Mouse (Mus musculus): ENCODE data around the gene Arhgap29. TPM values are rescaled to one million over a fixed set of nuclear protein-coding genes. Genes with fewer than 3 reads are reported as not detected.

The Arhgap29 gene
- polyA plus RNA-seq, 1 experiment from 2014 or later, result 69.1 TPM

DNA sequence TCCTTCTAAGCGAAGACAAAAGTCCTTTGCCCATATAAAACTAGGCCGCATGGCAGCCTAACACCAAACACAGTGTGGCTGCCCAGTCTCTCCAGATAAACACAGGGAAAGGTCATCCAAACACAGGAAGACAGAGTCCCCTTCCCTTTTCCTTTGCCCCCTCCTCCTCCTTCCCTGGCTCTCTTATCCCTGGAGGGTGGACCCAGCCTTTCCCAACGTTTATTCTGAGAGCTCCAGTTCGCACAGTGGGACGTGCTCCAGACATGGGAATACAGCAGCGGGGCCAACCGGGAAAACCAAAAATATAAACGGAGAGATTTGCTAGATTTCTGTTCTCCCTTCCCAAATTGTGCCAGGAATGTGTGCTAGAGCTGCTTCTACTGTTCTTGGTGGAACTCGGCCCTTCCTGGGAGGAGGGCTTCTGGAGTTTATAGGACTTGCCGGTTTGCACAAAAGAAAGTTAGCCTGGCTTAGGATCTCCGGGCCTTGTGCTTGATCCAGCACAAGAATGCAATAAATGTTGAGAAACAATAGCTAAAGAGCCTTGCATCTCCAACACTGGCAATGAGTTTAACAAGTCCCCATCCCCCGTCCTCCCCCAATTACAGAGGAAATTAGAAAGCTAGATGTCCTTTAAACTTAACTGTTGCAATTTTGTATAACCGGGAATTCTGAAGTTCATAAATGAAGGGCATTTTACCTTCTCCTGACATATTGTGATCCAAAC lies 37.7 kb upstream of the Arhgap29 start:
- ATAC-seq (replicated peaks; ENCODE audit: insufficient number of reproducible peaks, low FRiP score, low TSS enrichment), result no peak; the same call in 1 of the 2 replicates
- H3K27ac ChIP-seq (ENCODE audit: low read depth, low read length), result peak overlapping the region; percentile 76
- H3K27me3 ChIP-seq (ENCODE audit: control insufficient read depth, insufficient read depth, low read length), result no peaks in the 10 kb centered on the region
- no peaks in the 10 kb centered on the region for H3K9me3 ChIP-seq (replicated peaks; ENCODE audit: control insufficient read depth, low read length)
- WGBS (ENCODE audit: insufficient replicate concordance), result 56% methylated on average over 13 of the region's 13 CpGs
- no peak overlapping the region for H3K9ac ChIP-seq (ENCODE audit: low read depth, low read length)
- H3K4me1 ChIP-seq (ENCODE audit: control insufficient read depth, insufficient read depth, low read length), result 0 out of 2 replicates have a peak, but pooled peaks cover 6% of the 10 kb centered on the region
- H3K4me3 ChIP-seq (ENCODE audit: low read depth, low read length), result no peak overlapping the region
- no peak overlapping the region; the same call in 1 of the 2 replicates for H3K4me2 ChIP-seq
- H3K36me3 ChIP-seq (ENCODE audit: control insufficient read depth, insufficient read depth, low read length), result no peaks in the 10 kb centered on the region

DNA sequence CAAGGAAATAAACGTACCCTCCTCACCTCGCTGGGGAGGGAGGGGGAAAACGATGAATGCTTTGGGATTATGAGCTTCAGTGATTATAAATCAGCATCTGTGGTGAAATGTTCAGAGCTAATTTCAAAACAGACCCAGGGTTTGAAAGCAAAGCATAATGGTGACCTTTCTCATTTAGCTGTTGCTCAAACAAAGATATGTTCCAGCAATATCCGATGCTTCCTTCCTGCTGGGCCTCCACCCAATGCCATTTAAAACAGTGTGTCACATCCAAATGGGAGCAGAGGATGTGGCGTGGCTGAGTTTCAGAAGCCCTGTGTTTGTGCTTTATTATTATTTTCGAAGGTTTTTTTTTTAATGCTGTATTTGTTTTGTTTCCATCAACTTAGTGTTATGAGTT lies 37.1 kb upstream of the Arhgap29 start:
- Histone ChIP-seq H3K4me1 (ENCODE audit: control insufficient read depth, insufficient read depth, low read length) (0 out of 2 replicates have a peak, but pooled peaks cover 6% of the 10 kb centered on the region), H3K4me3 (ENCODE audit: low read depth, low read length) (no peak overlapping the region), H3K27ac (ENCODE audit: low read depth, low read length) (peak overlapping the region; percentile 76), H3K36me3 (ENCODE audit: control insufficient read depth, insufficient read depth, low read length) (no peaks in the 10 kb centered on the region), H3K27me3 (ENCODE audit: control insufficient read depth, insufficient read depth, low read length) (no peaks in the 10 kb centered on the region), H3K9ac (ENCODE audit: low read depth, low read length) (no peak overlapping the region), H3K4me2 (no peak overlapping the region), H3K9me3 (replicated peaks; ENCODE audit: control insufficient read depth, low read length) (no peaks in the 10 kb centered on the region)
- WGBS (ENCODE audit: insufficient replicate concordance), result 68% methylated on average over 6 of the region's 6 CpGs
- no peak for ATAC-seq (replicated peaks; ENCODE audit: insufficient number of reproducible peaks, low FRiP score, low TSS enrichment)

DNA sequence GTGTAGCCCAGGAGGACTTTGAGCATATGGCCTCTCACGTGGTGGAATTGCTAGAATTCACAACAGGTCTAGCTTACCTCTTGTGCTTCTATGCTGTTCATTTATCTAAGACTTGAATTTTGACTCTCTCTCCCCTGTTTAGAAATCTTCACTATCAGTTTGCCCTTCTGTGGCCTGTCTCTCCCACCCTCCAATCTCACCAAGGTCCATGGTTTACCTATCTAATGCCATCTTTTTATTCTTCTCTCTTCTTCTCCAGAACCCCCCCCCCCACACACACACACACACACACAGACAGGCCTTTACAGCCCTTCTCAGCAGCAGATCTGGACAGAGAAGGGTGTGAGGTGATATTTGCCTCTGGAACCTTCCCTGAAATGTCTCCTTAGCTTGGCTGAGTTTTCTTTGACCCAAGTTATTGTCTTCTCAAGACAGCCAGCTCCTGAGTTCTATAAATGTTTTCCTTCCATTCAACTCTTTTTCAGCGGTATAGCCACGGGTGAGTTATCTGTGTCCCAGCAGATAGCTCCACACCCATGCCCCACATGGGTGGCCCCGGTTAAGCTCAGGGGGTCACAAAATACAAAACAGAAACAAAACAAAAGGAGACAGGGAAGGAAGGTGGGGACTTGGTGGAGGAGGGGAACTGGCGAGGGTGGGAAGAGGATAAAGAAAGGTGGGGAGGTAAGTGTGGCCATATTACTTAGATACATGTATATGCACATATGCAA lies 35.4 kb upstream of the Arhgap29 start:
- 65% methylated on average over 5 of the region's 5 CpGs for WGBS (ENCODE audit: insufficient replicate concordance)
- Histone ChIP-seq H3K27me3 (ENCODE audit: control insufficient read depth, insufficient read depth, low read length) (no peaks in the 10 kb centered on the region), H3K4me3 (ENCODE audit: low read depth, low read length) (no peak overlapping the region), H3K4me1 (ENCODE audit: control insufficient read depth, insufficient read depth, low read length) (0 out of 2 replicates have a peak, but pooled peaks cover 6% of the 10 kb centered on the region), H3K9ac (ENCODE audit: low read depth, low read length) (no peak overlapping the region), H3K9me3 (replicated peaks; ENCODE audit: control insufficient read depth, low read length) (no peaks in the 10 kb centered on the region), H3K27ac (ENCODE audit: low read depth, low read length) (peak overlapping the region; percentile 46), H3K4me2 (peak overlapping the region; percentile 4; the same call in 1 of the 2 replicates), H3K36me3 (ENCODE audit: control insufficient read depth, insufficient read depth, low read length) (no peaks in the 10 kb centered on the region)
- peak; percentile 77 for ATAC-seq (replicated peaks; ENCODE audit: insufficient number of reproducible peaks, low FRiP score, low TSS enrichment)

DNA sequence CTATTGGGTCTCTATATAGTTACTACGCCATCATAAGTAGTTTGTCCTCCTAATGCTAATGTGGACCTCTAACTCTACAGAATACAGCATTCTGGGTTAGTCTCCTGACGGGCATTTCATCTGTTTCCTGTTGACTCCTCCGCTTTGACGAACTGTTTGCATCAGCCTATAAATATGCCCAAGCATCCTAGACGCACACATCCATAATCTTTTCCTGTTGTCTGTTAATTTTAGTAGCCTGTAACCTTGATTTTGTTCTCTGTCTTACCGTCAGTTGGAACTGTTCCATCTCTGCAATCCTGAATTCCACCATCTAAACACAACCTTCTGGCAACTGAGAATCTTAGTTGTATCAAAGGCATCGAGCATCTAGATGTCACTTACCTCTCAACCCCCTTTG lies 34.7 kb upstream of the Arhgap29 start:
- Histone ChIP-seq H3K27me3 (ENCODE audit: control insufficient read depth, insufficient read depth, low read length) (no peaks in the 10 kb centered on the region), H3K9me3 (replicated peaks; ENCODE audit: control insufficient read depth, low read length) (no peaks in the 10 kb centered on the region), H3K4me2 (no peak overlapping the region), H3K4me1 (ENCODE audit: control insufficient read depth, insufficient read depth, low read length) (0 out of 2 replicates have a peak, but pooled peaks cover 1% of the 10 kb centered on the region), H3K27ac (ENCODE audit: low read depth, low read length) (no peak overlapping the region), H3K9ac (ENCODE audit: low read depth, low read length) (no peak overlapping the region), H3K4me3 (ENCODE audit: low read depth, low read length) (no peak overlapping the region), H3K36me3 (ENCODE audit: control insufficient read depth, insufficient read depth, low read length) (no peaks in the 10 kb centered on the region)
- ATAC-seq (replicated peaks; ENCODE audit: insufficient number of reproducible peaks, low FRiP score, low TSS enrichment), result no peak
- 81% methylated on average over 7 of the region's 7 CpGs for WGBS (ENCODE audit: insufficient replicate concordance)

DNA sequence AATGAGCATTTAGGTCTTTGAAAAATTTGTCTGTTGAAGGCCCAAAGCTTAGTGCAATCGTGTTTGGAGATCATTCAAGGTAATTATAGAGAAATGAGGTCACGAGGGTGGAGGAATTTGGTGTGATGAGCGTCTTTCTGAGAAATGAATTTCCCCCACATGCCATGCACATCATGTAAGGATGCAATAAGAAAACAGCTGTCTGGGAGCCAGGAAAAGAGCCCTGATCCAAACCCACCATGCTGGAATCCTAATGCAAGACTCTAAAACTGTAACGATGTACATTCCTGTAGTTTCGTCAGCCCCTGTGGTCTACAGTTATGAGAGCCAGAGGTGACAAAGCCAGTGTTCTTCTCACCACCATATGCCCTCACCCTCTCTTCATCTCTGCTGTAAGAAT lies 32.4 kb upstream of the Arhgap29 start:
- WGBS (ENCODE audit: insufficient replicate concordance), result 85% methylated on average over 5 of the region's 5 CpGs
- Histone ChIP-seq H3K4me1 (ENCODE audit: control insufficient read depth, insufficient read depth, low read length) (peaks cover 3% of the 10 kb centered on the region; the same call in 1 of the 2 replicates), H3K27me3 (ENCODE audit: control insufficient read depth, insufficient read depth, low read length) (no peaks in the 10 kb centered on the region), H3K4me3 (ENCODE audit: low read depth, low read length) (no peak overlapping the region), H3K9me3 (replicated peaks; ENCODE audit: control insufficient read depth, low read length) (no peaks in the 10 kb centered on the region), H3K36me3 (ENCODE audit: control insufficient read depth, insufficient read depth, low read length) (no peaks in the 10 kb centered on the region), H3K27ac (ENCODE audit: low read depth, low read length) (no peak overlapping the region), H3K9ac (ENCODE audit: low read depth, low read length) (no peak overlapping the region), H3K4me2 (no peak overlapping the region)
- no peak for ATAC-seq (replicated peaks; ENCODE audit: insufficient number of reproducible peaks, low FRiP score, low TSS enrichment)

DNA sequence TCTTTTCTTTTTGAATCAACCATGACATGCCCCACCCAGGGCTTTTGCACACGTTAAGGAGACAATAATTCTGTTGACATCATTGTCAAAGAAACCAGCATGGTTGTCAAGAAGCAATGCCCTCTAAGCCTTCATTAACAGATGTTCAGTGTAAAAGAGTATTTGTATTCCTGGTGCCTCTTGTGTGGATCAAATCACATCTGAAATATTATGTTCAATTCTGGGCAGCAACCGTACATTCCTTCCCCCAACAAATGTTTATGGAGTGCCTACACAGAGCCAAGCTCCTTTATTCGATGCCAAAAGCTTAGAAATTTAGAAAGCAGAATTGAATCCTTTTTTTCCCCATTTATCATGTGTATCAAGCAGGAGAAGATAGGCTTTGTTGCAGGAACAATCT lies 31.6 kb upstream of the Arhgap29 start:
- Histone ChIP-seq H3K36me3 (ENCODE audit: control insufficient read depth, insufficient read depth, low read length) (no peaks in the 10 kb centered on the region), H3K27me3 (ENCODE audit: control insufficient read depth, insufficient read depth, low read length) (no peaks in the 10 kb centered on the region), H3K4me2 (no peak overlapping the region), H3K4me3 (ENCODE audit: low read depth, low read length) (no peak overlapping the region), H3K27ac (ENCODE audit: low read depth, low read length) (no peak overlapping the region), H3K9me3 (replicated peaks; ENCODE audit: control insufficient read depth, low read length) (no peaks in the 10 kb centered on the region), H3K9ac (ENCODE audit: low read depth, low read length) (no peak overlapping the region), H3K4me1 (ENCODE audit: control insufficient read depth, insufficient read depth, low read length) (peaks cover 10% of the 10 kb centered on the region)
- ATAC-seq (replicated peaks; ENCODE audit: insufficient number of reproducible peaks, low FRiP score, low TSS enrichment), result no peak
- 78% methylated on average over 3 of the region's 3 CpGs for WGBS (ENCODE audit: insufficient replicate concordance)

DNA sequence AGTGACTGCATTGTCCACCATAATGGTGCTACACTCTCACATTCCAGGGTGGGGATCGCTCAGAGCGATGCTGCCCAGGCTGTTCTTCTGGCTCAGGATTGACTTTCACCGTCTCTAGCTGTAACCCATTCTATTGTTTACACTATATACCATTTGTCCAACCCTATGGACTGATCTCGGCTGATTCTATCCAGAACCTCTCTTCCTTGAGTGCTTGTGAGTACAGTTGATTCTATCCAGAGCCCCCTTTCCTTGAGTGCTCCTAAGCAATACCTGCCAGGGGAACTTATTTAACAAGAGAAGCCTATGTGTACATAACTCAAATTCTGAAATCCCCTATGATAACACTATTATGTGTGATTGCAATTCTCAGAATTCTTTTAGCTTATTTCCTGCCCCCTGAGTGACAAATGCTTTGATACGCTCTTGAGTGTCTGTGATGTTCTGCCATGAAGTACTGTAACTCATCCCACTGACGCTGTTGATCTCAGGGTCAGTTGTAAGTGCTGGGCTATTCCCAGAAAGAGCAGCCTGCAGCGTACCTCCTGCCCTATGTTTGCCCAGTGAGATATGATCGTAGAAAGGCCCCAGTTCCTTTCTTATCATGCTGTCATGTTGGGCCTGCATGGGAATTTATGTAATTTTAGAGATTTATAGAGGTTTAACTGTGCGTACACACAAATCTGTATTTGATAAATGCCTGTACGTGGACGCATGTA lies 27.4 kb upstream of the Arhgap29 start:
- Histone ChIP-seq H3K9ac (ENCODE audit: low read depth, low read length) (no peak overlapping the region), H3K36me3 (ENCODE audit: control insufficient read depth, insufficient read depth, low read length) (no peaks in the 10 kb centered on the region), H3K27me3 (ENCODE audit: control insufficient read depth, insufficient read depth, low read length) (no peaks in the 10 kb centered on the region), H3K4me2 (no peak overlapping the region), H3K4me1 (ENCODE audit: control insufficient read depth, insufficient read depth, low read length) (peaks cover 10% of the 10 kb centered on the region), H3K4me3 (ENCODE audit: low read depth, low read length) (no peak overlapping the region), H3K27ac (ENCODE audit: low read depth, low read length) (no peak overlapping the region), H3K9me3 (replicated peaks; ENCODE audit: control insufficient read depth, low read length) (no peaks in the 10 kb centered on the region)
- ATAC-seq (replicated peaks; ENCODE audit: insufficient number of reproducible peaks, low FRiP score, low TSS enrichment), result no peak
- WGBS (ENCODE audit: insufficient replicate concordance), result 59% methylated on average over 11 of the region's 11 CpGs

DNA sequence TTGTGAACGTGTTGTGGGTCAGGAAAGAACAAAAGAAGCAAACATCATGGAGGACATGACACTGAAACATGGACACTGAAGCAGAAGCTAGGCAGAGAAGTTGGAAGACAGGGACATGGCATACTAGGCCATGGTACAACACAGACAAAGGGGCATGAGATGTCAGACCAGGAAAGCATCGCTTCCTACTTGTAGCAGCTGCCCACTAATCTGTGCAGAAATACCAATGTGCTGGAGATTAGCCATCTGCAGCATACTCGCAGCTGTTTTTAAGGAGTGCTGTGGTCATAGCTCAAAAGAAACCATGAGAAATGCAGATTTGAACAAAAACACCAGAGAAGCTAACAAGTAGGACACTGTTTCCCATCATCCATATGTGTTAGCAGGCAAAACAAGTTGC lies 24.7 kb upstream of the Arhgap29 start:
- no peak for ATAC-seq (replicated peaks; ENCODE audit: insufficient number of reproducible peaks, low FRiP score, low TSS enrichment)
- WGBS (ENCODE audit: insufficient replicate concordance), result 85% methylated on average over 3 of the region's 3 CpGs

More for the DNA sequence above, 24.7 kb upstream of the Arhgap29 start:
- Histone ChIP-seq H3K9ac (ENCODE audit: low read depth, low read length) (no peak overlapping the region), H3K9me3 (replicated peaks; ENCODE audit: control insufficient read depth, low read length) (no peaks in the 10 kb centered on the region), H3K36me3 (ENCODE audit: control insufficient read depth, insufficient read depth, low read length) (no peaks in the 10 kb centered on the region), H3K4me2 (no peak overlapping the region), H3K4me1 (ENCODE audit: control insufficient read depth, insufficient read depth, low read length) (peaks cover 10% of the 10 kb centered on the region), H3K27me3 (ENCODE audit: control insufficient read depth, insufficient read depth, low read length) (no peaks in the 10 kb centered on the region), H3K4me3 (ENCODE audit: low read depth, low read length) (no peak overlapping the region), H3K27ac (ENCODE audit: low read depth, low read length) (no peak overlapping the region)

Data from heart, embryonic 11.5 days (tissue).